Mouse (Mus musculus) thymus, postnatal 25 days (tissue): ENCODE measurements around the gene Clip2.
"Not testable (repeated sequence)": the region's sequence is repeated elsewhere in the genome, so short reads cannot be mapped to it uniquely, and the experiment has no call there.

ENCODE experiments used
- DNase-seq: peaks from one replicate; pipeline ENCODE4 v3.0.0; 2022

Gene Clip2

GRCm38 (mm10) chr5:134485900-134486665, 66.2 kb downstream of the Clip2 start:
- DNase-seq, result peak; percentile 77

- no peak for DNase-seq
These were observed 67.0 kb downstream of the Clip2 start for GRCm38 (mm10) chr5:134485183-134485730.

GRCm38 (mm10) chr5:134483291-134483690, 68.9 kb downstream of the Clip2 start:
- DNase-seq, result no peak

- no peak for DNase-seq
These were observed 69.9 kb downstream of the Clip2 start for GRCm38 (mm10) chr5:134482331-134482730.

- DNase-seq, result not testable (repeated sequence)
These were observed 73.3 kb downstream of the Clip2 start for GRCm38 (mm10) chr5:134478886-134479285.

GRCm38 (mm10) chr5:134475686-134476085, 76.5 kb downstream of the Clip2 start:
- not testable (repeated sequence) for DNase-seq

- DNase-seq, result no peak
These were observed 77.1 kb downstream of the Clip2 start for GRCm38 (mm10) chr5:134475006-134475605.

- DNase-seq, result peak; percentile 66
These were observed 78.3 kb downstream of the Clip2 start for GRCm38 (mm10) chr5:134473902-134474301.

- no peak for DNase-seq
These were observed 81.6 kb downstream of the Clip2 start for GRCm38 (mm10) chr5:134470538-134471169.

- DNase-seq, result no peak
These were observed 82.6 kb downstream of the Clip2 start for GRCm38 (mm10) chr5:134469559-134470150.

- peak; percentile 60 for DNase-seq
These were observed 84.0 kb downstream of the Clip2 start for GRCm38 (mm10) chr5:134468158-134468765.

- DNase-seq, result no peak
These were observed 85.1 kb downstream of the Clip2 start for GRCm38 (mm10) chr5:134467030-134467549.

- DNase-seq, result no peak
These were observed 85.8 kb downstream of the Clip2 start for GRCm38 (mm10) chr5:134466296-134467029.

- DNase-seq, result no peak
These were observed 87.0 kb downstream of the Clip2 start for GRCm38 (mm10) chr5:134465197-134465596.

- DNase-seq, result no peak
These were observed 88.0 kb downstream of the Clip2 start for GRCm38 (mm10) chr5:134464225-134464624.

- no peak for DNase-seq
These were observed 89.5 kb downstream of the Clip2 start for GRCm38 (mm10) chr5:134462731-134463130.

- DNase-seq, result no peak
These were observed 89.9 kb downstream of the Clip2 start for GRCm38 (mm10) chr5:134462316-134462715.

- DNase-seq, result no peak
These were observed 91.7 kb downstream of the Clip2 start for GRCm38 (mm10) chr5:134460546-134460945.

GRCm38 (mm10) chr5:134459096-134459495, 93.1 kb downstream of the Clip2 start:
- DNase-seq, result no peak

- DNase-seq, result no peak
These were observed 93.8 kb downstream of the Clip2 start for GRCm38 (mm10) chr5:134458416-134458815.

GRCm38 (mm10) chr5:134457371-134457770, 94.9 kb downstream of the Clip2 start:
- DNase-seq, result no peak

GRCm38 (mm10) chr5:134456503-134456962, 95.7 kb downstream of the Clip2 start, which contains the start of gene Gtf2ird1:
TSS of gene Gtf2ird1 (minus strand) at chr5:134456716.
- peak; percentile 67 for DNase-seq
